Mouse (Mus musculus): ENCODE measurements around the gene Cfap300.

DNA sequence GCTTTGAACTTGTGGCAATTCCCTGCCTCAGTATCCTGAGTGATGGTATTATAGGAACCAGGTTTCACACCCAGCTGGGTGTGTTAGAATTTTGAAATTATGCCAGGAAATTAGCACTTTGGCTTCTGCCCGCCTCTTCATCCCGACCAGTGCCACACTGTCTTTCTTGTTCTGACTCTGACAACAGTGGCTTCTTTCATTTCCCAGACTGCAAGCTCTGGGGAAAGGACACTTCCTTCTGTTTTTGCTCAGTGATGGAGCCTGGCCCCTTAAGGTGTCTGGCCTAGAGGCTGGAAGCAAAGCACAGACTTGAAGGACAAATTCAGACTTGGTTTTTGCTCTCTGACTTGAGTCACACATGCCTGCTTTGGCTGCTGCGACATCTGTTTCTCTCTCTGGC lies 17.0 kb upstream of the Cfap300 start:
- TF ChIP-seq POLR2A (IDR thresholded peaks at IDR 0.05; ENCODE audit: extremely low read depth, insufficient read depth, low read length), result no peak
- TF ChIP-seq CTCF (IDR thresholded peaks at IDR 0.05; ENCODE audit: extremely low read depth, insufficient read depth, low read length), result no peak

Data from cortical plate, adult 2 months (tissue).